In the genomic region with DNA sequence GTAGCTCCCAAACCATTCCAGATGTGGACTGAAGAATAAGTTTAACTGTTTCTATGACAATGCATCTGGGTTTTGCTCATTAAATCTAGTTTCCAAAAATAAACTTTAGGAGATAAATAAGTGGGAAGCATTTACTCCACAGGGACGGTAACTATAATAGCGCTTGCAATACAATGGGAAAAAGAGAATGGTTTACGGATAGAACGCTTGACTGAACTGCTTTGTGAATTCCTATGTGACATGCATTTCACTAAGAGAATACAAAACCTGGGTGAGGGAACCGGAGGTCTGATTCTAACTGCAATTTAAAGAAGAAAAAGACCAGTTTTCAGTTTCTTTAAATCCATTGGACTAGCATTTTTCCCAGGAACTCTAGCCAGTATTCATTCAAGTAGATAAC, we compare ENCODE assay signal across 16 mouse cellular contexts.
"Had no signal": no experiment of that assay in that cellular context is flagged by ENCODE, and none has a peak within 500 bp of the region (broad histone marks: within the 10 kb centered on the region; RNA-seq: fewer than 3 reads in every experiment).

No protein-coding gene starts in this region.

- DNase-seq: kidney, adult 8-10 months; kidney, postnatal 10 days; kidney, postnatal 36 days; left cerebral cortex, postnatal 4 days; liver, postnatal 0 days; lung, embryonic 14.5 days; thymus, adult 18-20 months; thymus, postnatal 36 days had no signal

- H3K9me3 ChIP-seq: kidney, embryonic 15.5 days; limb, embryonic 12.5 days; limb, embryonic 15.5 days; megakaryocyte, embryonic 14.5 days; midbrain, embryonic 12.5 days had no signal

- H3K4me3 ChIP-seq: kidney, embryonic 15.5 days; limb, embryonic 12.5 days; limb, embryonic 15.5 days; megakaryocyte, embryonic 14.5 days; midbrain, embryonic 12.5 days had no signal

- H3K27me3 ChIP-seq: kidney, embryonic 15.5 days; limb, embryonic 12.5 days; limb, embryonic 15.5 days; megakaryocyte, embryonic 14.5 days; midbrain, embryonic 12.5 days had no signal

- H3K36me3 ChIP-seq: kidney, embryonic 15.5 days; limb, embryonic 12.5 days; limb, embryonic 15.5 days; midbrain, embryonic 12.5 days had no signal

- ATAC-seq: liver, postnatal 0 days; lung, postnatal 0 days had no signal

- H3K9ac ChIP-seq: kidney, embryonic 15.5 days; limb, embryonic 12.5 days; limb, embryonic 15.5 days; liver, embryonic 14.5 days; liver, postnatal 0 days; lung, embryonic 14.5 days; midbrain, embryonic 12.5 days had no signal

- H3K4me2 ChIP-seq: kidney, embryonic 15.5 days; limb, embryonic 12.5 days; limb, embryonic 15.5 days; liver, embryonic 11.5 days; lung, embryonic 14.5 days; midbrain, embryonic 12.5 days had no signal

- H3K27ac ChIP-seq: kidney, embryonic 15.5 days; limb, embryonic 12.5 days; limb, embryonic 15.5 days; liver, embryonic 14.5 days; midbrain, embryonic 12.5 days had no signal

- H3K4me1 ChIP-seq: kidney, embryonic 15.5 days; limb, embryonic 12.5 days; limb, embryonic 15.5 days; megakaryocyte, embryonic 14.5 days; midbrain, embryonic 12.5 days had no signal
